Mouse (Mus musculus): ENCODE measurements around the gene Cd6. TPM values are rescaled to one million over a fixed set of nuclear protein-coding genes. Genes with fewer than 3 reads are reported as not detected.
A peak's percentile ranks its signal among the peaks of the same experiment; 100 is the strongest.

Gene Cd6
- polyA plus RNA-seq (2021) = 0.08 TPM

DNA sequence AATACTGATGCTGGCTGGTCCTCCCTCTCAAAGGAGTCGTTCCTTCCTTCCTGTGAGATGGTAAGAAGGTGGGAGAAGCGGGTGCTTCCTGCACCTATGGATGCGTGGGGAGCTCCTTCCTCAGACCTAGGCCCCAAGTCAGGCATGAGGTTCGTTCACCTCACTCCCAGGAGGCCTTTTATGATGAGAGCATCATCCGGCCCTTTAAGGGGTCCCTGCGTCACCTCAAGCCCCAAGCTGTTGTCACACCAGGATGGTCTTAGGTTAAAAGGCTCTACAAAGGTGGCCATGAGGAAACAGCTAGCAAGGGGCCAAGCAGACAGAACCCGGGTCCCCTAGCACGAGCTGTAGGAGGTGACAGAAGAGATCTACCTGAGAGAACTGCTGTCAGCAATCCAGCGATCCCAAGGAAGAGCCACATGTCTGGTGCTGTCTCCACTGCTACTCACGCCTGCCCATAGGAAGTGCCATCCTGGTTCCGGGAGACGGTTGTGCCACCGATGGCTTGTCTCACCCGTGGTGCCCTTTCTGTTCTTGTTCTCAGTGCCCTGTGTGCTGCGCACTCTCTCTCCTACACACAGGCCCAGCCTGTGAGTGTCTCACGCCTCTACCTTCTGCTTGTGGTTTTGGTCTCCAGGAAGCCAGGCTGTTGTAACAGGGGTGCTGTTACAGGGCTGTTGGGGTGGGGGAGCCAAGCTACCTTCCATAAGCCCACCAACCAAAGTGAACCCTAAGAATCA, at the start of gene Cd6:
Cd6 (minus strand) TSS at position 623 of the 740 bp plus-strand sequence.
- no peak for ATAC-seq
- in situ Hi-C loops (cut with MboI; ENCODE audit: low pct_unique_long_range_greater_than_20kb) = no loop called here
- POLR2A ChIA-PET = no interaction called here
- no peak for DNase-seq (ENCODE audit: low read depth, low spot score)
- CTCF ChIA-PET = interaction anchor here (1.1 to 1.9 kb wide), 2 partner anchors 11 to 109 kb away, joined by 3 to 5 read pairs; no protein-coding TSS in a partner anchor
- TF ChIP-seq CTCF (IDR thresholded peaks at IDR 0.05) = no peak
- no peaks in the 10 kb centered on the region for H3K27me3 ChIP-seq

DNA sequence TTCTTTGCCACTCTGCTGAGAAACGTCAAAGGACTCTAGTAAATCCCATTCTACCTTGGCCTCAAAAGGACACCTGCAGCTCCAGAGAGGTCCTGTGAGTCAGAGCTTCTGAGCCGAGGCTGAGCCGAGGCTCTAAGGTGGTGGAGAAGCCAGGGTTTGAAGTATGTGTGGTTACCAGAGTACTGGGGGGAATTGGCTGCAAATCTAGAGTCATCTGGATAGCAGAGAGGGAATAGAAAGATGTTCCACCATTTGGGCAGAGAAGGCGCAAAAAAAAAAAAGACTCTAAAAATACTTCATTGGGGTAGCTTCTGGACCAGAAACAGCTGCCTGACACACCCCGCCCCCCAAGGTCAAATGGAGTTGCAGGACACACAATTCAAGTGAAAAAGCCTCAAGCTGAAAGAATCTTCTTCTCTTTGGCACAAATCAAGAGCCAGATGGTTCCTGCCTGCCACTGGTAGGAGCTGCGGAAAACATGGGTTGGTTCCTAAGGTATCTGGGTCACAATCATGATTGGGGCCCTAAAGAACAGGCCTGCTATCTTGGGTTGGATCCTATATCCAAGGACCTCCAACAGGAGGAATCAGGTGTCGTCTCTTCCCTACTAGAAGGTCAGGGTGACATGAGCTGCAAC, 48.5 kb upstream of the Cd6 start:
- POLR2A ChIA-PET = interaction anchor here (0.6 kb wide), 1 partner anchor 94 kb away, joined by 4 read pairs; no protein-coding TSS in a partner anchor
- in situ Hi-C loops (cut with MboI; ENCODE audit: low pct_unique_long_range_greater_than_20kb) = loop anchor here (5.0 kb wide), 1 partner anchor 161 kb away; no protein-coding TSS in a partner anchor
- CTCF ChIA-PET = interaction anchor here (0.9 to 2.2 kb wide), 4 partner anchors 12 to 169 kb away, joined by 3 to 9 read pairs (median 3); partner anchors contain the start of gene Prpf19
- H3K27me3 ChIP-seq = no peaks in the 10 kb centered on the region
- no peak for TF ChIP-seq CTCF (IDR thresholded peaks at IDR 0.05)
- ATAC-seq (no peak), DNase-seq (ENCODE audit: low read depth, low spot score) (no peak)

DNA sequence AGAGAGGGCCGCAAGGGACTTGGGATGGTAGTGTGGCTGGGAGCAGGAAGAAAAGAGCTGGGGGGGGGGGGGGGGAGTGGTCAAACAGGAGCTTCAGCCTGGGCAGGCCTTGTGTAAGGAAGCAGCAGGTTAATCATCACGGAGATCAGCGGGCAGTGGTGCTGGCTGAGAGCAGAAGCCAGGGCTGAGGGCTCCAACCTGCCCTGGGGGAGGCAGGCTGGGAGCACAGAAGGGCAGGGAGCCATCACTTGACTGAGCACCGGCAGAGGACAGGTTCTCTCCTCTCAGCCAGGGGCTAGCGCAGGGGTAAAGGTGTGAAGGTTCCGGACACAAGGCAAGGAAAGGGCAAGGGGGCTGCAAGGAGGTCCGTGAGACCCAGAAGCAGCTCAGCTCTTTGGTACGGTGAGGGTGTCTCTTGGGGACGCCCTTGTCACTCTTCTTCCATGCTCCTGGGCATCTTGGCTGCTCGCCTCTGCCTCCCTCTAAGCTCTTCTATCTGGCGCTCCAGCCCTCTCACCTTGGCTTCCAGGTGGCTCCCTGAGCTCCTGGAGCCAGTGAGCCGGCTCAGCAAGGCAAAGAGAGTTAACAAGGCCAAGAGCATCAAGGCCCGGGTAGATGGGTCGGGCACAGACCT, 41.6 kb upstream of the Cd6 start:
- TF ChIP-seq CTCF (IDR thresholded peaks at IDR 0.05) = no peak

DNA sequence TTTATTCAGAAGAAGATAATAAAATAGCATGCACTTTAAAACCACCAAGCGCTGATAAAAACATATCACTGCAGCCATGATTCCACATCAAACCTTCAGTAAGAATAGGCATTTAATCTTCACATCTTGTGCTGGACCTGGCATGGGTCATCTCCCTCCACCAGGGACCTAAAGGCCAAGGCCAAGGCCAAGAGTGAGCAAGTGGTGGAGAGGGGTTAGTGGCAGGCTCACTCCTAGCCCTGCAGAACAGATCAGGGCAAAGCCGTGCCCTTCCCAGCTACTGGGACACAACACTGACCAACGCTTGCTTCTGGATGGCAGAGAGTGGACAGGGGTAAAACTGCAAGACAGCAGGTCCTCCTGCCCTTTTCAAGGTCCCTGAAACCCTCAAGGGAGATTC, 40.8 kb upstream of the Cd6 start:
- POLR2A ChIA-PET = interaction anchor here (1.0 kb wide), 1 partner anchor 13 kb away, joined by 3 read pairs; no protein-coding TSS in a partner anchor
- CTCF ChIA-PET = interaction anchor here (1.8 kb wide), 1 partner anchor 9 kb away, joined by 7 read pairs; no protein-coding TSS in a partner anchor
- DNase-seq (ENCODE audit: low read depth, low spot score) (no peak), ATAC-seq (no peak)
- TF ChIP-seq CTCF (IDR thresholded peaks at IDR 0.05) = no peak
- H3K27me3 ChIP-seq = no peaks in the 10 kb centered on the region
- in situ Hi-C loops (cut with MboI; ENCODE audit: low pct_unique_long_range_greater_than_20kb) = no loop called here

More for the DNA sequence above, 41.6 kb upstream of the Cd6 start:
- ChIA-PET CTCF (interaction anchor here (1.8 kb wide), 1 partner anchor 9 kb away, joined by 7 read pairs; no protein-coding TSS in a partner anchor), POLR2A (interaction anchor here (1.0 kb wide), 1 partner anchor 14 kb away, joined by 3 read pairs; no protein-coding TSS in a partner anchor)
- no peak for DNase-seq (ENCODE audit: low read depth, low spot score)
- no peaks in the 10 kb centered on the region for H3K27me3 ChIP-seq
- ATAC-seq = no peak
- in situ Hi-C loops (cut with MboI; ENCODE audit: low pct_unique_long_range_greater_than_20kb) = no loop called here

DNA sequence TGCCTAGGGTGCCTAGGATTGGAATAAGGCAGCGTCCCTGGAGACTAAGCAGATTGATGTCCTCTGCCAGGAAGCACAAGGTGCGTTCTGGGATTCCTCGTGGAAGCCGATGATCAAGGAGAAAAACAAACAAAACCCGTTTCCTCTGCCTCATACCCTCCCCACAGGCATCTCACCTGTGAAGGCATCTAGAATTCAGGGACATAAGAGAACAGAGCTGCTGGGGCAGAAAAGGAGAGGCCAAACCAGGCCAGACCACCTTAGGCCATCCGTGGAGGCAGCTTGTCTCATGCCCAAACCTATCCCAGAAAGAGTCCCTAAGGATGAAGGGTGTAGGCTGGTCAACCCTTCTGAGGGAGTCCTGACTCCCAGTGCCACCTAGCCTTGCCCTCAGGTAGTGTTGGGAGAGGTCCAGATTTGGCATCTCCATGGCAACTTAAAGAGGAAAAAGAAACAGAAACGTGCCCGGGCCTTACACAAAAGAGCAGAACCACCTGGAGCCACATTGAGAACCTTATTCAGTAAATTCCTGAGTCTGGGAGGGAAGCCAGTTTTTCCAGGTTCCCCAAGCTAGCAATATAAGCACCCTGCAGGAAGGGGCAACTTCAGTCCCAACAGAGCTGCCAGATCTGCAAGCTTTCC, 40.1 kb upstream of the Cd6 start, which contains the start of gene Tmem132a:
Tmem132a (minus strand) TSS at position 55 of the 642 bp plus-strand sequence.
- H3K27me3 ChIP-seq = no peaks in the 10 kb centered on the region
- ChIA-PET CTCF (interaction anchor here (1.8 kb wide), 1 partner anchor 10 kb away, joined by 7 read pairs; no protein-coding TSS in a partner anchor), POLR2A (interaction anchor here (1.2 kb wide), 1 partner anchor 154 kb away, joined by 3 read pairs; no protein-coding TSS in a partner anchor)
- TF ChIP-seq CTCF (IDR thresholded peaks at IDR 0.05) = no peak
- DNase-seq (ENCODE audit: low read depth, low spot score) (no peak), ATAC-seq (peak; percentile 27)
- in situ Hi-C loops (cut with MboI; ENCODE audit: low pct_unique_long_range_greater_than_20kb) = no loop called here

DNA sequence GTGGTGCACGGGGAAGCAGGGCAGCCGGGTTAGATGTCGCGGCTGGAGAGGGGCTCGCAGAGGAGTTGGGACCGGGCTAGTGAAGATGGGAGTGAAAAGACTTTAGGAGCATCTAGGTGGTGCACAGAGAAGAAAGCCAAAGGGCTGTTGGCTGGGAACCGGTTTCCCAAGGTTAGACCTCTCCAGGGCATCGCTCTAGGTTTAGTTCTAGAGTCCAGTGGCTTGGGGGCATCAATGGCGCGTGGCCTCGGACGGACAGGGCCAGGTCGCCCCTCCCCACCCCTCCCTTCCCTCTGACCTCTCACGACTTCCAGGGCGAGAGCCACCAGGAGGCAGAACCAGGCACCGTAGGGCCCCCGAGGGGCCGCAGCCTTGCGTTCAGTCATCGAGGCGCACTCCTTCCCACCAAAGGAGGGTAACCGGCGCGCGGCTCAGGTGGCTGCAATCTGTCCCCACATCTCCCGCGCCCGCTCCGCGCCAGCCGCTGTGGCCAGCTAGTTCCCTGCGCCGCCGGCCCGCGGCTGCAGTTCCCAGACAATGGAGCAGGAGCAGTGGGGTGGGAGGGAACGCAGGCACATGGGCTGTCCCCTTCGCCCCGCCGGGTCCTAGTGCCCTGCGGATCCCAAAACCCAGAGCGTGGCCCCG, 39.5 kb upstream of the Cd6 start:
- in situ Hi-C loops (cut with MboI; ENCODE audit: low pct_unique_long_range_greater_than_20kb) = no loop called here
- POLR2A ChIA-PET = interaction anchor here (1.2 kb wide), 1 partner anchor 153 kb away, joined by 3 read pairs; no protein-coding TSS in a partner anchor
- CTCF ChIA-PET = interaction anchor here (1.8 kb wide), 1 partner anchor 11 kb away, joined by 7 read pairs; no protein-coding TSS in a partner anchor
- H3K27me3 ChIP-seq = no peaks in the 10 kb centered on the region
- no peak for TF ChIP-seq CTCF (IDR thresholded peaks at IDR 0.05)
- ATAC-seq = peak; percentile 90
- DNase-seq (ENCODE audit: low read depth, low spot score) = peak; percentile 41

DNA sequence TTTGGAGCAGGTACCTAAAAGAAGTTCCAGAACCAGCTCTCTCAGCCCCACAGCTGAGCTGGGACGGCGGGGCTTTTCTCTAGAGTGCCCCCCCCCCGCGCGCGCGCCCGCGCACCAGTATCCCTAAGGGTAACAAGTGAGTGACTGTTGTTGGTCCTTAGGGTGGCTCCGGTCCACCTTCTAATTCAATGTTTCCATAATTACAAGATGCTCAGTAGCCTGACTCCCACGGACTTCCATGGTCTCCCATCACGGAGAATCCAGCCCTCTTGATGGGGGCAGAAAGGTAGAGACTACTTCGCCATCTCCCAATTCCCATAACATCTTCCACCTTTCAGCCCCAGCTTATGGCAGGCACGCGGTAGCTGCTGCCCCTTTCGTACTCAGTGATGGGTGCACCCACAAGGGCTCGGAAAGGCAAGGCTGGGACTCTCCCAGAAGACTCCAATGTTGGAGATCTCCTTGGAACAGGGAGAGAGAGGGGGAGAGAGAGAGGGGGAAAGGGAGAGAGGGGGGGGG, 38.8 kb upstream of the Cd6 start:
- DNase-seq (ENCODE audit: low read depth, low spot score) (no peak), ATAC-seq (no peak)
- ChIA-PET CTCF (interaction anchor here (1.1 to 1.3 kb wide), 2 partner anchors 90 to 184 kb away, joined by 3 read pairs; no protein-coding TSS in a partner anchor), POLR2A (no interaction called here)
- no peaks in the 10 kb centered on the region for H3K27me3 ChIP-seq
- TF ChIP-seq CTCF (IDR thresholded peaks at IDR 0.05) = no peak
- in situ Hi-C loops (cut with MboI; ENCODE audit: low pct_unique_long_range_greater_than_20kb) = no loop called here

DNA sequence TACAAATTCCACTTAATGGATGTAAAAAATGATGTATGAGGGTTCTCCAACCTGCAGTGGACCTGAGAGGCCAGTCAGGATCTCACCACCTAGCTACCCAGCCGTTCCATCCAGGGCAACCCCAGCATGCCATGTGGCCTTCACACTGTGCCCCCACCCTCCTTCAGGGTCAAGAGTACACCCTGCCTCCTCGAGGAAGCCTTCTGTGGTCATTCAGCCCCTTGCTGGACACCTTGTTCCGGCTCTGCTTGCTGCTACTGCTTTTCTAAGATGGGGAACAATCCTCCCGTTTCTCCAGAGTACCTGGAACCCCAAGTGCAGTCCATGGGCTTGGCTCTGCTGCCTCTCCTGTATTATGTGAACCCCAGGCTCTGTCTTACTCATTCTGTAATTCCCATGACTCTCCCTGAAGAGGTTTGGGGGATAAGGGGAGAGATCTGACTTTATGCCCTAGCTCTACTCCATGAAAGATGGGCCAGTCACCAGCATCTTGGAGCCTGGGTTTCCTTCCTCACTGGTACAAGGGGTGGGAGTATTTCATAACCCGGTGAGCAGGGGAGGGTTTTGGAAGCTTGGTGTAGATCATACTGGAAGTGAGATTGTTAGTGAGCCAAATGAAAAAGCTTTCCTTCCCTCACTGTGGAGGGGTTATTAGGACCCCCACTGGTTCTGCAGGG, 38.2 kb upstream of the Cd6 start:
- no peaks in the 10 kb centered on the region for H3K27me3 ChIP-seq
- POLR2A ChIA-PET = interaction anchor here (0.6 kb wide), 1 partner anchor 23 kb away, joined by 3 read pairs; no protein-coding TSS in a partner anchor
- no peak for TF ChIP-seq CTCF (IDR thresholded peaks at IDR 0.05)
- DNase-seq (ENCODE audit: low read depth, low spot score) (no peak), ATAC-seq (no peak)
- CTCF ChIA-PET = interaction anchor here (1.0 to 1.3 kb wide), 3 partner anchors 91 to 183 kb away, joined by 3 read pairs; no protein-coding TSS in a partner anchor
- in situ Hi-C loops (cut with MboI; ENCODE audit: low pct_unique_long_range_greater_than_20kb) = no loop called here

DNA sequence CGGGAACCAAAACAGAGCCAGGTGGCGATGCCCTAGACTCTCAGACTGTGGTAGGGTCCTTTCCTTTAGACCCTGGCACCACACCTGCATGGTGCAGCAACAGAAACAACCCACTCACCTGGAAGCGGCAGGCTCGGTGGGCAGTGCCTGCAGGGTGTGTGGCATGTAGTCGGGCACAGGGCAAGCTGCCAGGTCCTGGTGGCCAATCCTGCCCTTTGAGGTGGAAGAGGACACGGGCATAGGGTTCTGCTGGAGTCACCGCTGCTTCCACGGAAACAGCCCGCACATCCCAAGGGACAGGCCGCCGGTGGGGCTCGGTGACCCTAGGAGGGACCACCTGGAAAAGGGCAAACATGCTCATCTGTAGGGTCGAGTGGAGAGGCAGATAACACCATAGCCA, 36.5 kb upstream of the Cd6 start:
- no peaks in the 10 kb centered on the region for H3K27me3 ChIP-seq
- CTCF ChIA-PET = no interaction called here
- in situ Hi-C loops (cut with MboI; ENCODE audit: low pct_unique_long_range_greater_than_20kb) = no loop called here
- POLR2A ChIA-PET = no interaction called here
- ATAC-seq (no peak), DNase-seq (ENCODE audit: low read depth, low spot score) (no peak)
- TF ChIP-seq CTCF (IDR thresholded peaks at IDR 0.05) = no peak
